Mouse (Mus musculus) testis, postnatal 10 days (tissue): ENCODE results near the gene Lrig1.
A peak's percentile ranks its signal among the peaks of the same experiment; 100 is the strongest.

Experiments used
- DNase-seq: peaks from one replicate; pipeline ENCODE4 v3.0.0; 2021; ENCODE audit warnings: low spot score

The Lrig1 gene

GRCm38 (mm10) chr6:94698509-94699172 lies 1.3 kb downstream of the Lrig1 start:
- DNase-seq = no peak

- no peak for DNase-seq
Observed at GRCm38 (mm10) chr6:94697423-94697822, 2.5 kb downstream of the Lrig1 start.

GRCm38 (mm10) chr6:94696182-94697080 lies 3.5 kb downstream of the Lrig1 start:
- DNase-seq = no peak

GRCm38 (mm10) chr6:94695121-94695930 lies 4.6 kb downstream of the Lrig1 start:
- DNase-seq = no peak

- DNase-seq = no peak
Observed at GRCm38 (mm10) chr6:94694481-94694880, 5.5 kb downstream of the Lrig1 start.

GRCm38 (mm10) chr6:94693091-94693490 lies 6.9 kb downstream of the Lrig1 start:
- DNase-seq = no peak

- no peak for DNase-seq
Observed at GRCm38 (mm10) chr6:94692003-94692402, 8.0 kb downstream of the Lrig1 start.

- DNase-seq = no peak
Observed at GRCm38 (mm10) chr6:94690247-94690646, 9.7 kb downstream of the Lrig1 start.

GRCm38 (mm10) chr6:94688722-94689121 lies 11.2 kb downstream of the Lrig1 start:
- peak; percentile 52 for DNase-seq

GRCm38 (mm10) chr6:94686048-94686447 lies 13.9 kb downstream of the Lrig1 start:
- DNase-seq = no peak

GRCm38 (mm10) chr6:94685611-94686010 lies 14.3 kb downstream of the Lrig1 start:
- DNase-seq = no peak

- no peak for DNase-seq
Observed at GRCm38 (mm10) chr6:94684844-94685557, 15.0 kb downstream of the Lrig1 start.

- no peak for DNase-seq
Observed at GRCm38 (mm10) chr6:94683701-94684100, 16.3 kb downstream of the Lrig1 start.

GRCm38 (mm10) chr6:94682270-94682618 lies 17.7 kb downstream of the Lrig1 start:
- DNase-seq = no peak

- no peak for DNase-seq
Observed at GRCm38 (mm10) chr6:94681446-94682269, 18.3 kb downstream of the Lrig1 start.

- no peak for DNase-seq
Observed at GRCm38 (mm10) chr6:94680760-94681445, 19.1 kb downstream of the Lrig1 start.

GRCm38 (mm10) chr6:94679249-94679648 lies 20.7 kb downstream of the Lrig1 start:
- no peak for DNase-seq

- no peak for DNase-seq
Observed at GRCm38 (mm10) chr6:94678377-94679164, 21.4 kb downstream of the Lrig1 start.

GRCm38 (mm10) chr6:94677448-94677847 lies 22.5 kb downstream of the Lrig1 start:
- no peak for DNase-seq

- DNase-seq = no peak
Observed at GRCm38 (mm10) chr6:94676840-94677239, 23.1 kb downstream of the Lrig1 start.
